Mouse (Mus musculus): ENCODE measurements at regions not wholly inside any gene's neighbourhood (a gene's known extent, or its start where the extent isn't known, plus 50 kb on each side); places are given as distances from the start of the nearest gene placed in this dataset.

- DNase-seq (ENCODE audit: low read depth, low spot score) = no peak
- no peak overlapping the region for H3K9ac ChIP-seq (ENCODE audit: control insufficient read depth, low read depth, low read length, poor library complexity, severe bottlenecking)
- H3K36me3 ChIP-seq (ENCODE audit: control insufficient read depth in 1 of 2, insufficient read depth in 2 of 2, low read length in 2 of 2) = no peaks in the 10 kb centered on the region
- no peak for TF ChIP-seq NRF1 (IDR thresholded peaks at IDR 0.05; ENCODE audit: insufficient read depth, low read depth, low read length, poor library complexity, severe bottlenecking)
- no peak for TF ChIP-seq POLR2AphosphoS5 (IDR thresholded peaks at IDR 0.05; ENCODE audit: borderline replicate concordance, low read depth, low read length)
- H3K4me3 ChIP-seq (ENCODE audit: control insufficient read depth in 1 of 2, insufficient read depth in 1 of 2, low read depth in 2 of 2, low read length in 2 of 2) = no peak overlapping the region
- H3K27me3 ChIP-seq (ENCODE audit: control insufficient read depth in 1 of 2, insufficient read depth in 2 of 2, low read length in 2 of 2) = no peaks in the 10 kb centered on the region
- H3K27ac ChIP-seq (ENCODE audit: control insufficient read depth, low read depth, low read length) = no peak overlapping the region
- no peaks in the 10 kb centered on the region for H3K79me2 ChIP-seq (ENCODE audit: control insufficient read depth, insufficient read depth, low read length, poor library complexity)
- H3K9me3 ChIP-seq (replicated peaks; ENCODE audit: insufficient read depth, low read length) = no peaks in the 10 kb centered on the region
- no peaks in the 10 kb centered on the region for H3K4me1 ChIP-seq (ENCODE audit: control insufficient read depth in 1 of 2, insufficient read depth in 2 of 2, low read length in 2 of 2)
Measured at GRCm38 (mm10) chr6:106979755-106980154, 179.9 kb upstream of the Crbn start.

GRCm38 (mm10) chr6:106980188-106980587 lies 180.3 kb upstream of the Crbn start:
- Histone ChIP-seq H3K79me2 (ENCODE audit: control insufficient read depth, insufficient read depth, low read length, poor library complexity) (no peaks in the 10 kb centered on the region), H3K4me1 (ENCODE audit: control insufficient read depth in 1 of 2, insufficient read depth in 2 of 2, low read length in 2 of 2) (no peaks in the 10 kb centered on the region), H3K9me3 (replicated peaks; ENCODE audit: insufficient read depth, low read length) (no peaks in the 10 kb centered on the region), H3K9ac (ENCODE audit: control insufficient read depth, low read depth, low read length, poor library complexity, severe bottlenecking) (no peak overlapping the region), H3K4me3 (ENCODE audit: control insufficient read depth in 1 of 2, insufficient read depth in 1 of 2, low read depth in 2 of 2, low read length in 2 of 2) (no peak overlapping the region), H3K36me3 (ENCODE audit: control insufficient read depth in 1 of 2, insufficient read depth in 2 of 2, low read length in 2 of 2) (no peaks in the 10 kb centered on the region), H3K27ac (ENCODE audit: control insufficient read depth, low read depth, low read length) (no peak overlapping the region), H3K27me3 (ENCODE audit: control insufficient read depth in 1 of 2, insufficient read depth in 2 of 2, low read length in 2 of 2) (no peaks in the 10 kb centered on the region)
- TF ChIP-seq CHD1 (IDR thresholded peaks at IDR 0.05; ENCODE audit: low read depth, low read length) = no peak
- no peak for TF ChIP-seq ZC3H11A (IDR thresholded peaks at IDR 0.05; ENCODE audit: low read depth, low read length)
- DNase-seq (ENCODE audit: low read depth, low spot score) = no peak

DNA sequence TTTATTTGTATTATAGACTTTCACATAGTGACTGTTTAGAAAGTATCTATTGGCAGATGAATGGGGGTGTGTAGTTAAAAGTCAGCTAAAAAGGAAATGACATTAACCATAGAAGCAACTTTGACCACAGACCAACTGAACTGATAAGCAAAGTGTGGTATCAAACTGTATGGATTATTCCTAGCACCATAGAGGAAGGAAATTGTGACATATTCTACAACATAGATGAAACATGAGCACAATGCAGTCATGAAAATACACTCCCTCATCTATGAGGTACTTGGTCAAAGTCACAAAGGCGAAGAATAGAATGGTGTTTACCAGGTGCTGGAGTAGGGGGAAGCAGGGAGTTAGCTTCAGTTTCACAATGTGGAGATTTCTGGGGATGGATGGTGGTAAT lies 181.4 kb upstream of the Crbn start:
- Histone ChIP-seq H3K4me3 (ENCODE audit: control insufficient read depth in 1 of 2, insufficient read depth in 1 of 2, low read depth in 2 of 2, low read length in 2 of 2) (no peak overlapping the region), H3K27me3 (ENCODE audit: control insufficient read depth in 1 of 2, insufficient read depth in 2 of 2, low read length in 2 of 2) (no peaks in the 10 kb centered on the region), H3K36me3 (ENCODE audit: control insufficient read depth in 1 of 2, insufficient read depth in 2 of 2, low read length in 2 of 2) (no peaks in the 10 kb centered on the region), H3K4me1 (ENCODE audit: control insufficient read depth in 1 of 2, insufficient read depth in 2 of 2, low read length in 2 of 2) (no peaks in the 10 kb centered on the region), H3K27ac (ENCODE audit: control insufficient read depth, low read depth, low read length) (no peak overlapping the region), H3K9ac (ENCODE audit: control insufficient read depth, low read depth, low read length, poor library complexity, severe bottlenecking) (no peak overlapping the region), H3K9me3 (replicated peaks; ENCODE audit: insufficient read depth, low read length) (no peaks in the 10 kb centered on the region), H3K79me2 (ENCODE audit: control insufficient read depth, insufficient read depth, low read length, poor library complexity) (no peaks in the 10 kb centered on the region)
- peak; percentile 3 for DNase-seq (ENCODE audit: low read depth, low spot score)
- TF ChIP-seq SIN3A (IDR thresholded peaks at IDR 0.05; ENCODE audit: low read length) = no peak
- TF ChIP-seq TAL1 (IDR thresholded peaks at IDR 0.05; ENCODE audit: low read length) = no peak
- no peak for TF ChIP-seq MAZ (IDR thresholded peaks at IDR 0.05; ENCODE audit: low read depth, low read length)
- TF ChIP-seq KAT2A (conservative IDR thresholded peaks at IDR 0.05; ENCODE audit: low read depth, low read length) = no peak
- no peak for TF ChIP-seq GATA1 (IDR thresholded peaks at IDR 0.05; ENCODE audit: low read depth, low read length)
- TF ChIP-seq POLR2A (IDR thresholded peaks at IDR 0.05; ENCODE audit: control insufficient read depth in 1 of 2, insufficient read depth in 1 of 2, low read depth in 1 of 2, low read length in 2 of 2, poor library complexity in 1 of 2) = no peak
- TF ChIP-seq E2F4 (IDR thresholded peaks at IDR 0.05; ENCODE audit: borderline replicate concordance, low read depth, low read length) = no peak
- TF ChIP-seq POLR2AphosphoS2 (IDR thresholded peaks at IDR 0.05; ENCODE audit: low read length) = no peak
- TF ChIP-seq SMC3 (IDR thresholded peaks at IDR 0.05; ENCODE audit: low read depth, low read length) = no peak
- no peak for TF ChIP-seq CHD2 (IDR thresholded peaks at IDR 0.05; ENCODE audit: low read length)
- TF ChIP-seq MYB (IDR thresholded peaks at IDR 0.05; ENCODE audit: low read depth, low read length) = no peak

Data from MEL (cell line).